In the genomic region with DNA sequence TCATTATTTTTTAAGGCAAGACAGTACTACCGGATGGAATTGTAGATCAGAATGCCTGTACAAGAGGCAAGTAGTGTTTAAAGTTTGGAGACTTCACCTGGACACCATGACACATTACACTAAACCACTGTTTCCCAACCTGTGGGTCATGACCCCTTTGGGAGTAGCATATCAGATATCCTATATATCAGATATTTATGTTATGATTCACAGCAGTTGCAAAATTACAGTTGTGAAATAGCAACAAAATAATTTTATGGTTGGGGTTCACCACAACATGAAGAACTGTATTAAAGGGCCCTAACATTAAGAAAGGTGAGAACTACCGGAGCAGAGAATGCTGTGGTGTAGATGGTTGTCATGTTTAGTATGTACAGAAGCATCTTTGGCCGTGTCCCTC, we compare ENCODE assay signal across 15 mouse cellular contexts.
"Had no signal": no experiment of that assay in that cellular context is flagged by ENCODE, and none has a peak within 500 bp of the region (broad histone marks: within the 10 kb centered on the region; RNA-seq: fewer than 3 reads in every experiment).

No protein-coding gene starts in this region.

- DNase-seq: gastrocnemius, adult 2 months; gastrocnemius, postnatal 14 days; gastrocnemius, postnatal 36 days; heart, adult 11 months; heart, adult 2 months; heart, postnatal 14 days; heart, postnatal 36 days; kidney, adult 11 months; kidney, adult 2 months; kidney, adult 9 months; kidney, postnatal 14 days; kidney, postnatal 36 days; layer of hippocampus, adult 9-11 months; layer of hippocampus, postnatal 36 days; left cerebral cortex, postnatal 4 days had no signal
